Mouse (Mus musculus): ENCODE data around the gene Galnt17.

Gene Galnt17

DNA sequence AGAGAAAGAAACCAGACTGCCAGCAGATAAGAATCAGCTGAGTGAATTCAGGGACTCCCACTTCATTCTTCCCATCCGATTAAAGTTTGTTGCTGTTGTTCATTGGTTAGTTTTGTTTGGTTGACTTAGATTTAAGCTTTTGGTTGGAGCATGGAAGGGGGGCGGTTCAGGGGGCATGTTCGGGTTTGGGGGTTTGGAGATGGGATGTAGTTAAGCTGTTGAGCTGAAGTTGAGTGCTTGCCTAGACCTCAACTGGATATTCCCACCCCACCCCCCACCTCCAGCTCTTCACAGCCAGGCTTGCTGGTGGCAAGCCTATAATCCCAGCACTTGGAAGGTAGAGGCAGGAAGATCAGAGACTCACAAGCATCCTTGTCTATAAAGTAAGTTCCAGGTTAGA lies at the start of gene Galnt17:
TSS of gene Galnt17 (minus strand) at position 101 of the 400 bp plus-strand sequence.
- DNase-seq (ENCODE audit: low spot score): no peak

- no peak for DNase-seq (ENCODE audit: low spot score)
These were observed 26.2 kb upstream of the Galnt17 start for GRCm38 (mm10) chr5:131334536-131334935.

DNA sequence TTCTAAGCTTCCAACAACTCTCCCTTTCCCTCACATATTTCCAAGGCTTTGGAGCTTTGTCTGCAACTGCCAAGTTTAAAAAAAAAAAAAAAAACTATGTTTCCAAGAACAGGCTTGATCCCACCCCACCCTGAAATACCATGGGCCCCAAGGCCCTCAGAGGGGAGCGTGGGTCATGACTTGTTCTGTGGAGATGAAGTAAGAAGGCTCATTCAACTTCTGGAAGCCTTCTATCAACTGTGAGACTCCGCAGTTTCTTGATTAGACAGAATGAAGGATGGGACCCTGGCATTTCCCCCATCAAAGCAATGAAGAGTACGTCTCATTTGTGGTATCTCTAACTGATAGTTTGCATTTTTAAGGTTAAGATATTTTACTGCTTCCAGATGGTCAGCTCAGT lies 13.0 kb upstream of the Galnt17 start:
- DNase-seq (ENCODE audit: low spot score): no peak

DNA sequence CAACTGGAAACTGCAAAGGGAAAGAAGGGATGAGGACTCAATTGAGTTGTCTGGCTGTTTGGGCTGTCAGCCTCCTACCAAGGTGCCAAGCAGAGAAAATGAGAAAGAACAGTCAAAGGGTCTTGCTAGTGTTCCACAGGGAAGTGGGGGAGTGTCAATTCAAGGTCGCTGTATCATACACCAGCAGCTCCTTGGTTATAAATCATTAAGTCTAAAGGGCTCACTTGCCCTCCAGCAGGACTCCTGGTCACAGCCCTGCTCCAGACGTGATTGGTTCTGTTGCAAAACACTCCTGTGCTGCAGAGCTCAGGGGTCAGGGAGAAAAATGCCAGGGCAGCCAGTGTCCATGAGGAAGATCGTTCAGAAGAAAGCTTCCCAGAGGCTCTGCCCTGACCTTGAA lies 11.3 kb upstream of the Galnt17 start:
- DNase-seq (ENCODE audit: low spot score): no peak

DNA sequence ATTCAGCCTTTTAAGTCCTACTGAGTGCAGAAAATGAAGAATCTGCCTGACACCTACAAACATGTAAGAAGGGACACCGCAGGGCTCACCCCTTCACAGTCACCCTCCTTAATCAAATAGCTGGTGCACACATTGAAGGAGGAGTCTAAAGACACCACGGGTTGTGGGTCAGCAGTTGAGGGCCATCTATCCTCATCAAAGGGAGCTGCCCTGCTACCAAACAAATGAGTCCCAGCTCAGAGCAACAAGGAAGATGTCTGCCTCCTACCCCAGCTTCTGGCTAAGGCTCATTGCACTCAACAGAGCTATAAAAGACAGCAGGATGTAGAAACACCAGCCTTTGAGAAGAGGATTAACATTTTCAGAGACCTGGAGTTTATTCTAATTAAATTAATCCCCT lies 10.8 kb upstream of the Galnt17 start:
- DNase-seq (ENCODE audit: low spot score): no peak

GRCm38 (mm10) chr5:131315016-131315415 lies 6.7 kb upstream of the Galnt17 start:
- no peak for DNase-seq (ENCODE audit: low spot score)

GRCm38 (mm10) chr5:131307656-131308151 lies 593 bp downstream of the Galnt17 start:
- peak; percentile 25 for DNase-seq (ENCODE audit: low spot score)

GRCm38 (mm10) chr5:131306908-131307655 lies 1.2 kb downstream of the Galnt17 start:
- no peak for DNase-seq (ENCODE audit: low spot score)

DNA sequence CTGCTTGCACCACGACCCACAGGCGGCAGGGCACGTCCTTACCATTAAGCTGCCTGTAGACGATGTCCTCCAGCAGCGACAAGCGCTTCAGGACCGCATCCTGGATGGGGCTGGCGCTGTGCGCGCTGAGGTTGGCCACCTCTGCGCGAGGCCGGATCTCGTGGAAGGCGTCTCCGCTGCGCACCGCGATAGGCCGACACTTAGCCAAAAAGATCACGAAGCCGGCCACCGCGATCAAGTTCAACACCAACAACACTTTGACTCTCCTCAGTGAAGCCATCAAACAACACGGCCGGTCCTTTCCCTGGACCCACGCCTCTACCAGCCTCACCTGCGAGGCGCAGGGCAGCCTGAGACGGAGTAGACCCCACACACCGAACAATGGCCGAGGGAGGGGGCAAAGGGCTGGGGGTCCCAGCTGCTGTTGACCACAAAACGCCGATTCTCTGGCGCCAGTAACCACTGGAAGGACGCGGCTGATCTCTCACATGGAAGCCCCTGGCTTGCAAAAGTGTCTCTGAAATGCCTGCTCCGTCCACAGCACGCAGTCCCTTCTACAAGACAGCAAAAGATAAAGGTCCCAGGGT lies 1.9 kb downstream of the Galnt17 start:
- DNase-seq (ENCODE audit: low spot score): no peak

DNA sequence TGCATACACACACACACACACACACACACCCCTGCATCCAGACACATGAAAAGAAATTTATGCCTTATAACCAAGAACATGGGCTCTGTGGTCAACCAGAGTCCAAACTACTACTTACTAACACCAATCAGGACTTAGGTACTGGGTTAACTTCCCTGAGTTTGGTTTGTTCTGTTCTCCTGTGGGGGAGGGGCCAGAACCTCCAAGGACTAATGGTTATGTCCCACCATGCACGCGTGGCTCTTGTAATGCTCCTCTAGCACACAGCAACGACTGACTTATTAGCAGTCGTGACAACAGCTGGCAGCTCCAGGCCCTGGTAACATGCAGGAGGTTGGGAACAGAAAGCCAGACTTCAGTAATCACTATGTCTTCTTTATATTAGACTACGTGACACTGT lies 3.1 kb downstream of the Galnt17 start:
- DNase-seq (ENCODE audit: low spot score): no peak

- no peak for DNase-seq (ENCODE audit: low spot score)
These were observed 6.8 kb downstream of the Galnt17 start for GRCm38 (mm10) chr5:131301526-131301925.

- DNase-seq (ENCODE audit: low spot score): no peak
These were observed 14.4 kb downstream of the Galnt17 start for GRCm38 (mm10) chr5:131293726-131294449.

DNA sequence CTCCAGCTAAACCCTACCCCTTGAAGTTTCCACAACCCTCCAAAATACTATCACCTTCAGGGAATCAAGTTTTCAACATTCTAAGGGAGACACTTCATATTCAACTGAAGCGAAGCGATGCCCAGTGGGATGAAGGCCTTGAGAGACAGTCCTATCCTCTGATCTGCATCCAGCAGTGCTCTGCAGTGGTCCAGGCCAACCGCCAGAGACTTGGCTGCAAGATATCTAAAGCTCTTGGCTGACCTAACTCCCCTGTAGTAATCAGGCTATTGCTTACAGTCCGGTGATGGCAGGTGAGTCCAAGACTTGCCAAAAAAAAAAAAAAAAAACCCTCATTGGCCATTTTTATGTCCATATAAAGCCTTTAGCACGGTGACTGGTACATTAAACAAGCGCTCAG lies 21.2 kb downstream of the Galnt17 start:
- DNase-seq (ENCODE audit: low spot score): no peak

DNA sequence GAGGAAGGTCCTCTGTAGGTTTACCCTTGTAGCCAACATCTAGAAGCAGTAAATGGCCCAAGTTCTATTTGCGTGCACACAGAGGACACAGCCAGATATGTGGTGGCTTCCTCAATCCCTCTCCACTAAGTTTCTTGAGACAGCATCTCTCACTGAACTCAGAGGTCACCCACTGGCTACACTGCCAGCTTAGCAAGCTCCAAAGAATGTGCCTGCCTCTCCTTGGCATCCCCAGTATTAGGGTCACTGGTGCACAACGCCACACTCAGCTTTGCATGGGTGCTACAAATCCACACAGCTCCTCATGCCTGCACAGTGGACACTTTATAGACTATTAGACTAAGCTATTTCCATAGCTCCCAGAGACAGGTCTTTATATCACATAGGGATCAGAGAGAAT lies 21.6 kb downstream of the Galnt17 start:
- no peak for DNase-seq (ENCODE audit: low spot score)

DNA sequence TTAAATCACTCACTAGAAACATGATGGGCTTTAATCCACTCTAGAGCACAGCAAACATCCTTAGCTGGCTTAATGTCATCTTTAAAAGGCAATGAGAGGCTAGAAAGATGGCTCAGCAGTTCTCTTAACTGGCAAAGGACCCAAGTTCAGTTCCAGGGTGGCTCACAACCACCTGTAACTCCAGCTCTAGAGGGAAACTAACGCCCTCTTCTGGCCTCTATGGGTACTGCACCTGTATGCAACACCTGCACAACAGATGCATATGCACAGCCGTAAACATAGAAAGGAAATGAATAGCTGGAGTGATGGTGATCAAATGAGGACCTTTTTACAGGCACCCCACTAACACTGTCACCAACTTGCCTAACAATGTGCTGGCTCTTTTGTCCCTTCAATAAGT lies 27.9 kb downstream of the Galnt17 start:
- DNase-seq (ENCODE audit: low spot score): no peak

DNA sequence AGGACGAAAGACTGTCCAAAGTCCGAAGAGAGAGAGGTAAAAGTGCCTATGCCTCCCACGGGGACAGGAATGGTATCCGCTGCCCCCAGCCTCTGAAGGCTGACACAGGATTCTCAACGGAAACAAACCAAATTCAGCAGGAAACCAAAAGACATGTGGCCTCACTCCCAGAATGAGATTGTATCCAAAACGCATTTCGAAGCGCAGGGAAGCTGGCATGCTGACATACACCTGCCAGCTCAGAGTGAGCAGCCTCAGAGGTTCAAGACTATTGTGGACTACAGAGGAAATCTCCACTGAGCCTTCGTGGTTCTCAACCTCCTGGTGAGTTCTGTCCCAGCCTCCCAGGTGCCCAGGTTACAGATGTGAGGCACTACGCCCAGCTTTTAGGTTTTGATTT lies 29.0 kb downstream of the Galnt17 start:
- DNase-seq (ENCODE audit: low spot score): no peak

- DNase-seq (ENCODE audit: low spot score): no peak
These were observed 31.1 kb downstream of the Galnt17 start for GRCm38 (mm10) chr5:131277227-131277626.

GRCm38 (mm10) chr5:131266291-131266690 lies 42.0 kb downstream of the Galnt17 start:
- no peak for DNase-seq (ENCODE audit: low spot score)

DNA sequence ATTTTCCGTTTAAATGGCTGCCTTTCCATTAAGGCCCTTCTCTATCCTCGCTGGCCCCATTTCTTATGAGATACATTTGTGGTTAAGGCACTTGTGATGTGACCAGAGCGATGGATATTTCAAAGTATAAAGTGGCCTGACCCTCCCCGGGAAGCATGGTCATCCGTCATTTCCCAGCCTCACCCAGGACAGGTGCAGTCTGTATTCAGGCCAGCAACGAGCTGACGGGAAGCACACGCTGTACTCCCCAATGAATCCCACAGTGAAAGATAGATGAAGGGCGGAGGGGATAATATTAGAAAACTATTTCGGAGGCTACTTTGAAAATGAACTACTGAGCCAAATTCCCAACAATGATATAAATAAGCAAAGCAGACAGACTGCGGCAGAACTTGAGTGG lies 44.2 kb downstream of the Galnt17 start:
- no peak for DNase-seq (ENCODE audit: low spot score)

- DNase-seq (ENCODE audit: low spot score): no peak
These were observed 57.3 kb downstream of the Galnt17 start for GRCm38 (mm10) chr5:131250701-131251636.

DNA sequence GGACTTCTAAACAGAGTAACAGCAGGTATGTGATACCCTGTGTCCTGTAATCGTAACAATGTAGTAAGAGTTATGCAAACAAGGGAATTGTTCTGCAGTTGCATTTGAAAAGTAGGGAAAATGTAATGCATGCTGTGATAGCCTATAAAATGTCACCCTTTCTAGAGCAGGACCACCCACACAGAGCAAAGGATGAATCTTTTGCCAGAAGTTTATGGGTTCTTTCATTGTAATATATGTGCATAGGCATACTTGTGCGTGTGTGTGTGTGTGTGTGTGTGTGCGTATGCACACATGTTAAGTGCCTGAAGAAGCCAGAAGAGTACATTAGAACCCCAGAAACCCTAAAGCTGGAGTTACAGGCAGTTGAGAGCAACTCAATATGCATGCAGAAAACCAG lies 59.9 kb downstream of the Galnt17 start:
- DNase-seq (ENCODE audit: low spot score): no peak

GRCm38 (mm10) chr5:131246591-131246990 lies 61.7 kb downstream of the Galnt17 start:
- DNase-seq (ENCODE audit: low spot score): no peak

All from urinary bladder, postnatal 10 days (tissue).